In genomic region chr10:73097176-73097575, GRCm38 (mm10) we compare ENCODE assay signal across 9 mouse cellular contexts. TPM values are rescaled to one million over a fixed set of nuclear protein-coding genes. Genes with fewer than 3 reads are reported as not detected.
DNase-seq lines count a peak whose midpoint lies in the region; ATAC-seq and TF ChIP-seq lines count a peak whose summit lies in the region.
"Had no signal": no experiment of that assay in that cellular context is flagged by ENCODE, and none has a peak within 500 bp of the region (broad histone marks: within the 10 kb centered on the region; RNA-seq: fewer than 3 reads in every experiment).

No protein-coding gene starts in this region.

- peaks cover 55% of the 10 kb centered on the region for H3K27me3 ChIP-seq in intestine, embryonic 14.5 days (replicated peaks; ENCODE audit: control insufficient read depth, insufficient read depth, low read length)
- peaks cover 43% of the 10 kb centered on the region for H3K27me3 ChIP-seq in intestine, postnatal 0 days (replicated peaks; ENCODE audit: control insufficient read depth, insufficient read depth, low read length)

- DNase-seq in intestine, embryonic 14.5 days (ENCODE audit: low spot score), result no peak
- peak; percentile 7 for DNase-seq in embryo, embryonic 11 days
- peak; percentile 47 to 48 for DNase-seq in layer of hippocampus, adult 2 months (ENCODE audit: low spot score in 2 of 2)
- no peak for DNase-seq in thymus, postnatal 4 days
- no peak for DNase-seq in MN1 (ENCODE audit: low spot score)

- no peaks in the 10 kb centered on the region for H3K36me3 ChIP-seq in intestine, embryonic 14.5 days (ENCODE audit: control insufficient read depth, insufficient read depth, low read length)
- no peaks in the 10 kb centered on the region for H3K36me3 ChIP-seq in intestine, postnatal 0 days (ENCODE audit: control insufficient read depth, insufficient read depth)

- no peak for TF ChIP-seq POLR2A in olfactory bulb, adult 2 months (IDR thresholded peaks at IDR 0.05; ENCODE audit: insufficient read depth, low read depth, low read length)

- whole genome bisulfite sequencing in intestine, embryonic 14.5 days, result 7% methylated on average over 7 of the region's 7 CpGs
- 5% methylated on average over 7 of the region's 7 CpGs for whole genome bisulfite sequencing in intestine, postnatal 0 days
- 9% methylated on average over 7 of the region's 7 CpGs for WGBS in olfactory bulb, adult 2 months

- peak overlapping the region; percentile 17 for H3K4me3 ChIP-seq in intestine, embryonic 14.5 days (ENCODE audit: low read depth, low read length)
- H3K4me3 ChIP-seq in intestine, postnatal 0 days (ENCODE audit: low read depth, low read length), result no peak overlapping the region
- H3K4me3 ChIP-seq in layer of hippocampus, adult 2 months, result peak overlapping the region; percentile 66
- peak overlapping the region; percentile 55 for H3K4me3 ChIP-seq in olfactory bulb, adult 2 months (ENCODE audit: insufficient read depth, low read depth, low read length)

- TF ChIP-seq CTCF in intestine, postnatal 0 days (IDR thresholded peaks at IDR 0.05; ENCODE audit: low read depth), result no peak
- TF ChIP-seq CTCF in layer of hippocampus, adult 2 months (conservative IDR thresholded peaks at IDR 0.05), result no peak
- TF ChIP-seq CTCF in olfactory bulb, adult 2 months (IDR thresholded peaks at IDR 0.05; ENCODE audit: insufficient read depth, low read depth, low read length), result no peak

- H3K9ac ChIP-seq in intestine, embryonic 14.5 days (ENCODE audit: low read length), result no peak overlapping the region
- H3K9ac ChIP-seq in intestine, postnatal 0 days (ENCODE audit: low read depth, low read length), result no peak overlapping the region

- H3K9me3 ChIP-seq in intestine, embryonic 14.5 days (ENCODE audit: control insufficient read depth, low read length), result no peaks in the 10 kb centered on the region
- no peaks in the 10 kb centered on the region for H3K9me3 ChIP-seq in intestine, postnatal 0 days (ENCODE audit: control insufficient read depth)

- H3K4me1 ChIP-seq in intestine, embryonic 14.5 days (replicated peaks; ENCODE audit: control insufficient read depth, insufficient read depth, low read length), result 0 out of 2 replicates have a peak, but pooled peaks cover 5% of the 10 kb centered on the region
- no peaks in the 10 kb centered on the region for H3K4me1 ChIP-seq in intestine, postnatal 0 days (replicated peaks; ENCODE audit: control insufficient read depth, insufficient read depth, low read length)
- H3K4me1 ChIP-seq in olfactory bulb, adult 2 months (ENCODE audit: control insufficient read depth, insufficient read depth, low read length), result peaks cover 14% of the 10 kb centered on the region

- H3K27ac ChIP-seq in intestine, embryonic 14.5 days (ENCODE audit: low read depth), result no peak overlapping the region
- H3K27ac ChIP-seq in intestine, postnatal 0 days (ENCODE audit: low read depth, low read length), result no peak overlapping the region
- peak overlapping the region; percentile 84 for H3K27ac ChIP-seq in layer of hippocampus, adult 2 months
- no peak overlapping the region; the same call in 1 of the 2 replicates for H3K27ac ChIP-seq in olfactory bulb, adult 2 months (ENCODE audit: insufficient read depth, low read depth, low read length)

- no peak for ATAC-seq in intestine, embryonic 14.5 days (replicated peaks; ENCODE audit: low FRiP score, low TSS enrichment, low read depth)
- no peak for ATAC-seq in intestine, postnatal 0 days
- no peak for ATAC-seq in megakaryocyte progenitor cell, adult 5-6 weeks (replicated peaks; ENCODE audit: poor library complexity)

- H3K4me2 ChIP-seq in intestine, embryonic 14.5 days (ENCODE audit: low read length), result peak overlapping the region; percentile 44
- no peak overlapping the region for H3K4me2 ChIP-seq in intestine, postnatal 0 days (replicated peaks; ENCODE audit: low read depth)

RNA-seq across cellular contexts. Expression of gene Pcdh15, which starts 2.0 kb away (rescaled TPM):
- 1.8 and 2.6 TPM in 2 replicates for polyA plus RNA-seq in intestine, embryonic 14.5 days (2014; fragmentation: Nextera tagmentation; extraction: Ambion mirVana)
- 0.61 and 0.63 TPM in 2 replicates for polyA plus RNA-seq in intestine, postnatal 0 days (2015; fragmentation: Nextera tagmentation; extraction: Ambion mirVana)
- 10 to 100 TPM; 14.1 to 17.7 TPM for total RNA-seq in layer of hippocampus, adult 2 months (2021)
- polyA plus RNA-seq in olfactory bulb, adult 2 months (2012; ENCODE audit: insufficient read depth, insufficient read length, low replicate concordance, missing spikeins), result not detected in 2 replicates
- total RNA-seq in megakaryocyte progenitor cell, adult 5-6 weeks (2015), result not detected in 2 replicates
- not detected in 2 replicates for total RNA-seq in megakaryocyte progenitor cell, adult 5-6 weeks (2017)
- total RNA-seq: neutrophil, adult 5-6 weeks had no signal

Comparison
In these comparisons a context has a peak if more than half of its experiments do, and no peak if none do; other contexts are left out.
1. DNase-seq: peak in embryo, embryonic 11 days (single experiment) and layer of hippocampus, adult 2 months (2 of 2); none in intestine, embryonic 14.5 days (single experiment), thymus, postnatal 4 days (single experiment) and MN1 (single experiment).